Mouse (Mus musculus) heart, postnatal 4 days (tissue): ENCODE data around the gene Phf12. TPM values are rescaled to one million over a fixed set of nuclear protein-coding genes. Genes with fewer than 3 reads are reported as not detected.

Experiments used
- DNase-seq: peaks from one replicate; pipeline ENCODE4 v3.0.0; 2021
- microRNA-seq, 2 experiments: library from miRNA; unstranded; fragments of <30 nt; microRNA quantifications; one replicate each; pipeline ENCODE4 v1.2.0; 2021 to 2022
- total RNA-seq, 2 experiments: library from RNA; stranded (reverse); gene quantifications; 2 replicates each; pipeline ENCODE4 v1.2.3; 2021

Phf12 gene
- total RNA-seq, 2 experiments from 2014 or later, result 42.3 to 43.2 TPM

DNA sequence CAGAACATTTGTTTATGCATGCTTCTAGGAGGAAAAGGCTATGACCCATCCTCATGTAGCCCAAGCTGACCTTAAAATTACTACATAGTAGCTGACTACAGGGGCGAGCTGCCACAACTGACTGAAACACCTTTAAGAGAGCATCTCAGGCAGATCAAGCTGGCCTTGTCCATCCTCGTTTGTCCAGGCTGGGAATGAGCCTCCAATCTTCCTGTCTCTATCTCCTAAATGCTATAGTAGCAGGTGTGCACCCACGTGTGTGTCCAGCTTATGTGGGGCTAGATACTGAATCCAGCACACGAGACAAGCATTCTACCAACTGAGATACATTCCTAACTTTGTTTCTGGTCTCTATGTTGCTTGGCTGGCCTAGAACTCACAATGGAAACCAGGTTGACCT is 92.1 kb downstream of the Phf12 start:
- no peak for DNase-seq

Small RNAs within 50 kb of the gene (microRNA-seq; reads per million reads assigned to microRNA genes)
- gene Mir144, result 127 to 169 reads per million in 2 experiments
- gene Mir451a, result 0 reads per million in 2 experiments
- gene Mir451b, result 0 reads per million in 2 experiments

Other genes with a start within 250 kb of the Phf12 start
- 100 to 1,000 TPM; 244 to 245 TPM for gene Myo18a, start 219.5 kb upstream of the Phf12 start, total RNA-seq
- not detected for gene Gm10277, start 195.0 kb upstream of the Phf12 start, total RNA-seq
- gene Pipox, start 88.7 kb upstream of the Phf12 start, total RNA-seq, result 1 to 10 TPM; 1.9 to 2.5 TPM
- under 1 TPM; 0.14 to 0.19 TPM for gene Sez6, start 52.0 kb upstream of the Phf12 start, total RNA-seq
- gene Dhrs13, start 49.5 kb downstream of the Phf12 start, total RNA-seq, result 1 to 10 TPM; 7.8 to 9.3 TPM
- 10 to 100 TPM; 89.1 to 98.5 TPM for gene Flot2, start 55.2 kb downstream of the Phf12 start, total RNA-seq
- gene Eral1, start 97.6 kb downstream of the Phf12 start, total RNA-seq, result 10 to 100 TPM; 23.7 to 24.0 TPM
- gene Fam222b, start 111.9 kb downstream of the Phf12 start, total RNA-seq, result 10 to 100 TPM; 17.1 to 17.5 TPM
- 10 to 100 TPM; 25.8 to 27.5 TPM for gene Traf4, start 182.8 kb downstream of the Phf12 start, total RNA-seq
- gene Nek8, start 193.9 kb downstream of the Phf12 start, total RNA-seq, result 1 to 10 TPM; 7.7 to 8.6 TPM
- 1 to 10 TPM; 8.4 to 9.8 TPM for gene Tlcd1, start 194.0 kb downstream of the Phf12 start, total RNA-seq
- gene Rpl23a, start 200.8 kb downstream of the Phf12 start, total RNA-seq, result 1,000 to 10,000 TPM; 1,082 to 1,148 TPM
- 10 to 100 TPM; 25.2 to 28.0 TPM for gene Rab34, start 205.7 kb downstream of the Phf12 start, total RNA-seq
- gene Proca1, start 210.6 kb downstream of the Phf12 start, total RNA-seq, result 1 to 10 TPM in 1 of 2 experiments, under 1 TPM in 1; 0.81 to 1.4 TPM